Mouse (Mus musculus) urinary bladder, postnatal 36 days (tissue): ENCODE results near the gene Lpar2.

Source experiments
- DNase-seq, 2 experiments: peaks; one replicate each; pipeline ENCODE4 v3.0.0; 2022; ENCODE audit warnings: low spot score in 2 of 2, mixed read lengths in 1 of 2

Gene Lpar2

DNA sequence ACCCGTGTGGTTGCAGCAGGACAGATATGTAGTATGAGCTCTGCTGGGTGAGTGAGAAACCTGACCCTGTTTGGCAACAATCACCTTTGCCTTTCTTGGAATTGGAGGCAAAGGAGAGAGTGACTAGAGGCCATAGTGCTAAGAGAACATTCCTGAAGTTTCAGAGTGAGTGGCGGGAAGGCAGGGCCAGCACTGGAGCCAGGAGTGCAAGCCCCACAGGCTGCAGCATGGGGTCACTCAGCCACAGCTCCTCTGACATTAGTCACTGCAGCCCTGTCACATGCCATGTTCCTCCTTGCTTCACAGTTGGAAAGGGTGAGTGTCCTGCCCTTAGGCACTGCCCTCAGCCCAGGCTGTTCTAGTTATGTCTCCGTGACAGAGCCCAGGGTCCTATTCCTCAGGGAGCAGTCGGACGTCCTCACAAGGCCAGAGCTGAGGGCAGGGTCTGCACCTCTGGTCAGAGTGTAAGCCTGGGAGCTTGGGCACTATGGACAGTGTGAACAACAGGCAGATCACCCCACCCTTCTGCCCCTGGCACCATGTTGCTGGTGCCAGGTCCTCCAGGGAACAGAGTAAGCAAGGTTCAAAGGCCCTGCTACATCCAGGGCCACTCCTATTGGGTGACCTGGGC is 45.6 kb downstream of the Lpar2 start:
- DNase-seq: no peak

DNA sequence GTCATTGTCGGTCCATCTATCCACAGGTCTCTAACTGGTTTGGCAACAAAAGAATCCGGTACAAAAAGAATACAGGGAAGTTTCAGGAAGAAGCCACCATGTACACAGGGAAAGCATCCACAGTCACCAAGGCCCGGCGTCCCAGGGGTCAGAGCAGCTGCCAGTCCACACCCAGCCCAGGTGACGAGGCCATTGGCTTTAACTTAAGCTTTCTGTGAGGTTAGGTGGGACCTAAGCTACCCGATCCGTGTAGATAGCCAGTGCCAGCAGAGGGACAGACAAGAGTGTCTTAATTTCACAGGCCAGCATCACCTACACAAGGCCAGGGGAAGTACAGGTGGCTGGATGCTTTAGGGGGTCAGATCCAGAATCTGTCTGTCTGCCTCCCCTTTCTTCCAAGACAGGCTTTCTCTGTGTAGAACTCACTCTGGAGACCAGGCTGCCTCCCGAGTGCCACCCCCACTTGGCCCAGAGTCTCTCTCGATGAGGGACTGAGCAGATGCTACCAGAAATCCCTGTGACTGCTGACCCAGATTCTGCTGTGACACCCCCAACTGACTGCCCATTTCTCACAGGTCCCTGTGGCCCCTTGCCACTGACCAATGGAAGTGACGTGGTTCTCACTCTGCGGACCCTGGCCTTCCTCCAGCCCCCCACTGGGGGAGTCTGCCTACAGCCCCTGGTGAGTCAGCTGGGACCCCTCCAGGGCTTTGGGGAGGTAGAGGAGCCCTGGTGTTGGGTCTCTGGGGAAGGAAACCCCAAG is 48.0 kb downstream of the Lpar2 start:
- no peak for DNase-seq

DNA sequence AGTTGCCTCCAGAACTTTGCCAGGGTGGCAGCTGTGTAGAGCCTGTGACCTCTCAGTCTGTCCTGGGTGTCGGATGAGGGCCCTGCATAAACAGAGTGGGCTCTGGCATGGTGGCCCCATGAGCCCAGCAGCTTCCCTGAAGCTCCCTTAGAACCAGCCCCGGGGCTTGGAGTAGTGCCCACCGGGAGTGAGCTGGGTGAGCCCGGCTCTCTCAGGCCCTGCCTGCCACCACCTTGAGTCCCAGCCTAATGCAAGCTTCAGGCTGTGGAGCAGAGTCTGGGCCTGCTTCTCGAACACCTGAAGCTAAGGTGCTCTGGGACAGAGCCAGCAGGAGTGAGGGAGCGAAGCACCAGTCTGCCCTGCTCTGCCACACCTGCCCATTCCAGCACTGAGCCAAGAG is 48.7 kb downstream of the Lpar2 start:
- no peak for DNase-seq

- DNase-seq: peak; percentile 58 to 62
These were observed 51.9 kb downstream of the Lpar2 start for GRCm38 (mm10) chr8:69874155-69874554.

GRCm38 (mm10) chr8:69874654-69875053 is 52.4 kb downstream of the Lpar2 start:
- no peak for DNase-seq

DNA sequence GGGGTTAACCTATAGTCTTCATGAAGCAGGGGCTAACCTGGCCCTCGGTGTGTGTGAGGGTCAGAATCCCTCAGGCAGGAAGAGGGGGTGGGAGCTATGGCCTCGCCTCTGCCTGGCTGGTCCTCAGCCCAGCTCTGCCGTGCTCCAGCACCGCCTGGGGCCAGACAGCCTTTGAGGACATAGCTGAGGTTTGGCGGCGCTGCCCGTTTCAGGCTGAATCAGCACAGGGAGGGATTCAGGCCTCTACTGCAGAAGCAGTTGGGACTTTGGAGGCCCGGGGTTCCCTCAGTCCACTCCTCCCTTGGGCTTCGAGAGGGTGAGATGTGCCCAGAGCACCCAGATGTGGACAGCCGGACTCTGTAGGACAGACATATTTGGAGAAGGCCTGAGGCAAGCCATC is 53.9 kb downstream of the Lpar2 start:
- DNase-seq: no peak

DNA sequence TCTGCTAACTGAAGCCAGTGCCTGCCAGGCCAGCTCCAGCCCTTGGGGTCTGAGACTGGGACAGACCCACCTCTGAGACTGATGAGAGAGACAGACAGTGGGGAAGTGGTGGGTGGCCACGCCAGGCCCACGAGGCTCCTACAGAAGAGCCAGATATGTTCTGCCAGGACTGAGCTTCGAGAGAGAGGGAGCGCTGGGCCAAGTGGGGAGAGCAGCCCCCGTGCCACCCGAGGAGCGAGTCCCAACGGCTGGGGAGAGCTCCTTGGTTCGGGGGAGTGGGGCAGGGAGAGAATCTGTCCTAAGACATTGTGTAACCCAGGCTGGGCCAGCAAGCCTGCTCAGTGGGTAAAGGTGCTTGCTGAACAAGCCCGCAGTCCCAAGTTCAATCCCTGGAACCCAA is 54.7 kb downstream of the Lpar2 start:
- no peak for DNase-seq

GRCm38 (mm10) chr8:69877396-69877795 is 55.2 kb downstream of the Lpar2 start:
- no peak for DNase-seq

DNA sequence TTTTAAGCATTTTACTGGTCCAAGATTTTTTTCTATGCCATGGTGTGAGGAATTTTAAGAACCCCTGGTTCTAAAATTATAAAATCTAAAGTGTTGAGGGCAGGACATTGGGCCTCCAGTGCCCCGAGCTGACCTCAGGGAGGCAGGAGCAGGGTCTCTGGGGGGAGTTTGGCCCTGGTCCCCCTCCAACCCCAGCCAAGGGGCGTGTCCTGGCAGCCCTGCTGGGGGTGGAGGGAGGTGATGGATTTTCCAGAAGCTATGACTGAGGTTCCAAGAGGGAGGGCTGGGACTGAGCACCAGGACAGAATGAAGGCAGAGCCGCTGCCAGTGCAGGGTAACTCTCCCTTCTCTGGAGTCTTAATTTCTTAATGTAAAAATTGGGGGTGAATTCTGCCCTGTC is 55.8 kb downstream of the Lpar2 start:
- DNase-seq: no peak

GRCm38 (mm10) chr8:69879678-69880077 is 57.4 kb downstream of the Lpar2 start:
- no peak for DNase-seq
